Mouse (Mus musculus): ENCODE measurements at regions not wholly inside any gene's neighbourhood (a gene's known extent, or its start where the extent isn't known, plus 50 kb on each side); places are given as distances from the start of the nearest gene placed in this dataset.

DNA sequence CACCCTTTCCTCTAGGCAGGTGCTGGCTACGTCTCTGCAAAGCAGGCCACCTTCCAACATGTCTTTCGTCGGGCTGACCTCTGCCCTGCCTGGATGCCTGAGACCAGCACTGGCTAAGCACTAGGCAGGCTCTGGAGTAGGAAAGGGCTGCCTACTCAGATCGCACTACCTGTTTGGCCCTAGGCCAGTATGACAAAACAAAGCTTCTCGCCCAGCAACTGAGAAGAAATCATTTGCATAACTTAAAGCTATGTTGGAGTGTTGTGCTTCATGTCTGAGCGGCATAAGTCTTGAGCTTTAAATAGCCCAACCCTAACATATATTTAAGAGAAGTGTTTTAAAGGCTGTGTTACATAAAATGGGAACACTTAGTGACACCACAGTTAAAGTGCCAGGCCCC is 189.9 kb upstream of the Acvr2a start:
- no peak for TF ChIP-seq CTCF (conservative IDR thresholded peaks at IDR 0.05; ENCODE audit: insufficient read depth, insufficient read length, low read depth, low read length)
- TF ChIP-seq POLR2A (IDR thresholded peaks at IDR 0.05; ENCODE audit: low read depth, low read length): no peak
